Mouse (Mus musculus): ENCODE measurements at regions not wholly inside any gene's neighbourhood (a gene's known extent, or its start where the extent isn't known, plus 50 kb on each side); places are given as distances from the start of the nearest gene placed in this dataset.
A peak's percentile ranks its signal among the peaks of the same experiment; 100 is the strongest.

DNA sequence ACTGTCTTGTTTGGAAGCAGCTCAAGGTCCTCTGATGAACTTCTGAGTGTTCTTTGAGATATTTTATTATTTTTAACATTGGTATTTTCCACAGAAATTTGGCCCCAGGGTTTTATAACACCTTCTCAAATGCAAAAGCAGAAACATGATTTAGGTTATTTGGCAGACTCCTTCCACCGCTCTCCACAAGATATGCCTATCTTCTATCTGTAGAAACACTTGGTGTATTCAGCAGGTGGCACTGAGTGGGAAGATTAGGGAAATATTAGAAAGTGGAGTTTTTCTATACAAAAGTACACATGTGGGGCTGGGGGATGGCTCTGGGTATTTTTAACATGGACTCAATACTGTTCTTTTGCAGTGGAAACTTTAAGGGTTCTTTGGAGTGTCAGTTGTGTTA, 475.3 kb downstream of the Dach1 start:
- H3K9ac ChIP-seq (ENCODE audit: low read length): no peak overlapping the region
- no peak overlapping the region for H3K4me2 ChIP-seq (ENCODE audit: low read depth, severe bottlenecking)
- no peak for ATAC-seq (ENCODE audit: insufficient number of reproducible peaks, low FRiP score, low TSS enrichment, low read depth)
- H3K27me3 ChIP-seq (ENCODE audit: control insufficient read depth, insufficient read depth, low read length): no peaks in the 10 kb centered on the region
- DNase-seq (ENCODE audit: low spot score): no peak
- H3K27ac ChIP-seq (replicated peaks; ENCODE audit: low read depth, low read length): no peak overlapping the region
- 95% methylated on average over 1 of the region's 1 CpGs for WGBS
- H3K9me3 ChIP-seq (ENCODE audit: control insufficient read depth, low read length): no peaks in the 10 kb centered on the region
- no peak overlapping the region for H3K4me3 ChIP-seq (ENCODE audit: low read depth, low read length)
- H3K4me1 ChIP-seq (ENCODE audit: control insufficient read depth, insufficient read depth, low read length): no peaks in the 10 kb centered on the region
- no peaks in the 10 kb centered on the region for H3K36me3 ChIP-seq (ENCODE audit: control insufficient read depth, insufficient read depth, low read length)

DNA sequence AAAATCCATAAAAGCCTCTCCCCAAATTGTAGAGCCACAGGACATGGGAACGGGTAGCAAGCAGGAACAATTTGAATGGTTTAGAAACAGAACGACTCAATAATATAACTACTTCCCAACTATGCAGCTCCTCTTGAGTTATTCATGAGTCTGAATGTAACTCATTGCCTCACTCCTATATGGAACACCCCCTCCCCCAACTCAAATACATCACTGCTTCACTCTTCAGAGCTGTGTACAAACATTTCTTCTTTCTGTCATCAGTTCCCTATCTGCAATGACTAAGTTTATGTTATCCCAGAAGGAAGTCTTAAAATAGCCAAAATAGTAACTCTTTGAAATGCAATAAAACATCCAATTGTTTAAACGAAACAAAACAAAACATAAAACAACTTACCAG, 484.9 kb downstream of the Dach1 start:
- no peak for DNase-seq (ENCODE audit: low spot score)

DNA sequence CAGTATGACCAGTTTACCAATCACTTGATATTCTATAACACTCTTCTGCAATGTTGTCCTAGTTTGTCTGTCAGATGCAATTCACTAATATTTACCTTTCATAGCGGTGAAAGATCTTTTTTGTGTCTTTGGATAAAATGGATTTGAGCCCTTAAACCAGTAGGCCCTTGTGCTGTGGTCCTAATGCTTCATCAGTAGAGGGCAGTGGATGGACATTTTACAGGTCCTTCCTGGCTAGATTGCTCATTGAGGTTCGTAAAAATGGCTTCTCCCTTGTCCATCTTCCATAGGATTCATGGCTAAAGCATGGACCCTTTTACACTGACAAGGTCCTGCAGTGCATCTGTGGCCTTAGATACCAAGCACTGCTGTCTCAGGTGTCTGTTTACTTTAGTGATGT, 501.8 kb downstream of the Dach1 start:
- H3K9ac ChIP-seq (ENCODE audit: low read length): no peak overlapping the region
- no peak overlapping the region for H3K4me3 ChIP-seq (ENCODE audit: low read depth, low read length)
- no peaks in the 10 kb centered on the region for H3K36me3 ChIP-seq (ENCODE audit: control insufficient read depth, insufficient read depth, low read length)
- H3K4me1 ChIP-seq (ENCODE audit: control insufficient read depth, insufficient read depth, low read length): no peaks in the 10 kb centered on the region
- no peak for DNase-seq (ENCODE audit: low spot score)
- WGBS: 74% methylated on average over 2 of the region's 2 CpGs
- no peaks in the 10 kb centered on the region for H3K27me3 ChIP-seq (ENCODE audit: control insufficient read depth, insufficient read depth, low read length)
- H3K27ac ChIP-seq (replicated peaks; ENCODE audit: low read depth, low read length): no peak overlapping the region
- H3K9me3 ChIP-seq (ENCODE audit: control insufficient read depth, low read length): no peaks in the 10 kb centered on the region
- no peak for ATAC-seq (ENCODE audit: insufficient number of reproducible peaks, low FRiP score, low TSS enrichment, low read depth)
- no peak overlapping the region for H3K4me2 ChIP-seq (ENCODE audit: low read depth, severe bottlenecking)

More for the DNA sequence above, 484.9 kb downstream of the Dach1 start:
- no peaks in the 10 kb centered on the region for H3K27me3 ChIP-seq (ENCODE audit: control insufficient read depth, insufficient read depth, low read length)
- ATAC-seq (ENCODE audit: insufficient number of reproducible peaks, low FRiP score, low TSS enrichment, low read depth): no peak
- no peak overlapping the region for H3K9ac ChIP-seq (ENCODE audit: low read length)
- H3K27ac ChIP-seq (replicated peaks; ENCODE audit: low read depth, low read length): no peak overlapping the region
- no peaks in the 10 kb centered on the region for H3K4me1 ChIP-seq (ENCODE audit: control insufficient read depth, insufficient read depth, low read length)
- WGBS: 88% methylated on average over 3 of the region's 3 CpGs
- H3K36me3 ChIP-seq (ENCODE audit: control insufficient read depth, insufficient read depth, low read length): no peaks in the 10 kb centered on the region
- no peak overlapping the region for H3K4me3 ChIP-seq (ENCODE audit: low read depth, low read length)
- no peaks in the 10 kb centered on the region for H3K9me3 ChIP-seq (ENCODE audit: control insufficient read depth, low read length)
- no peak overlapping the region for H3K4me2 ChIP-seq (ENCODE audit: low read depth, severe bottlenecking)

DNA sequence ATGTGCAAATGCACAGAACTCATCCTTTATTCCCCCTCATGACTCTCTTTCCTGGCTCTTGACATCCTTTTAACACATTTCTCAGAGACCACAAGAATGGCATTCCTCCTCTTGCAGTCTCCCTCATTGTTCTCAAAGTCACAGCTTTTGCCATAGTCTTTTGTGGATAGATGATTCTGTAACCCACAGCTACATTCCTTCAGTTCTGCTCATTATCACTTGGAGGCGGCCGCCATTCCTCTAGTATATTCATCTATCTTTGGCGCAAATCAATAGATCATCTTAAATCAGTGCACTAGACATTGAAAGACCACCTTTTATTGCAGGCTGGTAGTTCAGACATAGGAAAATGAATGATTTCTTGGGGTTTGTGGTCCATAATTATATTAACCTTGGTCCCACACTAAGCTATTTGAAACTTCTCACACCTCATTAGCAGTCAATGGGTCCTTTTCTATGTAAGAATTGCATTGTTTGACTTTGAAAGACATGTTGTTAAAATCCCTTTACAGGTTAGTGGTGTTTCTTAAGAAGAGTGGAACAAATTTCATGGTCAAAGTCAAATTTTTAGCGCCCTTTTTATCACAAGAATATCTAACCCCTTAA, 531.3 kb downstream of the Dach1 start:
- Histone ChIP-seq H3K27me3 (ENCODE audit: control insufficient read depth, insufficient read depth, low read length) (no peaks in the 10 kb centered on the region), H3K36me3 (ENCODE audit: control insufficient read depth, insufficient read depth, low read length) (no peaks in the 10 kb centered on the region), H3K4me1 (ENCODE audit: control insufficient read depth, insufficient read depth, low read length) (no peaks in the 10 kb centered on the region), H3K9ac (ENCODE audit: low read length) (no peak overlapping the region), H3K4me3 (ENCODE audit: low read depth, low read length) (no peak overlapping the region), H3K4me2 (ENCODE audit: low read depth, severe bottlenecking) (no peak overlapping the region), H3K27ac (replicated peaks; ENCODE audit: low read depth, low read length) (no peak overlapping the region), H3K9me3 (ENCODE audit: control insufficient read depth, low read length) (no peaks in the 10 kb centered on the region)
- 85% methylated on average over 4 of the region's 4 CpGs for WGBS
- ATAC-seq (ENCODE audit: insufficient number of reproducible peaks, low FRiP score, low TSS enrichment, low read depth): no peak
- no peak for DNase-seq (ENCODE audit: low spot score)

DNA sequence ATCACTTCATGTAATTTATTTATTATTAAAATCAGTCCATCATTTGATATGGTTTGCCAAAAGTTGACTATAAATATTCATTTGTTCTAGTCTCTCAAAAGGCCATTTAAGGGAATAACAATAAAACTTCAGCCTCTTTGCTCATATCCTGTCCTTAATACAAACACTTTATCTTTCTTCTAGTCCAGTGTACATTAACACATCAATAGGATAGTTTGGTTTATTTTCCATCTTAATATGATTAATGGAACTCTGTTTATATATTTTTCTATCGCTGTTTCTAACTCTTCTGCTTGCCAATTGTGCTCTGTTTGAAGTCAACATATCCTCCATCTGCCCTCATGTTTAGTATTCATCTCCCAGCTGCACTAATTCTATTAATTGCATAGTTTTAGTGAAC, 558.1 kb downstream of the Dach1 start:
- ATAC-seq (ENCODE audit: insufficient number of reproducible peaks, low FRiP score, low TSS enrichment, low read depth): no peak
- 83% methylated on average over 1 of the region's 1 CpGs for WGBS

DNA sequence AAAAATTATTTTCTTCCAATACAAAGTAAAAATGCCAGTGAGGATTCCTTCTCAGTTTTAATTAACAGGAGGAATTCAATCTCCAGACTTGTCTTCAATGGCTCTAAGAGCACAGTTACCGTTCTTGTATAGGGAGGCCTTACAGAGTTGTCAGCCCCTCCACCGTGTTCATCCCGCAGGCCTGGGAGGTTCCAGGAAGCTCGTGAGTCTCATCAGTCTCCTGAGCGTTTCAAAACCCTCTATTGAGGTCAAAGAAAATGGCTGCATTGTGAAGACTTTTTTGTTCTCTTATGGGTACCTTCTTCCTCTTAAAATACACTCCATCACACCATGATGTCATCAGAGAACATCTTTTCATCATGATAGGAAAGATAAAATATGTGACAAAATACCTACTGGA, 572.9 kb downstream of the Dach1 start:
- ATAC-seq (ENCODE audit: insufficient number of reproducible peaks, low FRiP score, low TSS enrichment, low read depth) (no peak), DNase-seq (ENCODE audit: low spot score) (no peak)
- no peak overlapping the region for H3K4me2 ChIP-seq (ENCODE audit: low read depth, severe bottlenecking)
- WGBS: 86% methylated on average over 5 of the region's 5 CpGs
- no peaks in the 10 kb centered on the region for H3K9me3 ChIP-seq (ENCODE audit: control insufficient read depth, low read length)
- no peaks in the 10 kb centered on the region for H3K4me1 ChIP-seq (ENCODE audit: control insufficient read depth, insufficient read depth, low read length)
- H3K9ac ChIP-seq (ENCODE audit: low read length): no peak overlapping the region
- H3K27me3 ChIP-seq (ENCODE audit: control insufficient read depth, insufficient read depth, low read length): no peaks in the 10 kb centered on the region
- H3K27ac ChIP-seq (replicated peaks; ENCODE audit: low read depth, low read length): no peak overlapping the region
- H3K4me3 ChIP-seq (ENCODE audit: low read depth, low read length): no peak overlapping the region
- no peaks in the 10 kb centered on the region for H3K36me3 ChIP-seq (ENCODE audit: control insufficient read depth, insufficient read depth, low read length)

More for the DNA sequence above, 558.1 kb downstream of the Dach1 start:
- Histone ChIP-seq H3K4me1 (ENCODE audit: control insufficient read depth, insufficient read depth, low read length) (no peaks in the 10 kb centered on the region), H3K4me2 (ENCODE audit: low read depth, severe bottlenecking) (no peak overlapping the region), H3K9me3 (ENCODE audit: control insufficient read depth, low read length) (no peaks in the 10 kb centered on the region), H3K4me3 (ENCODE audit: low read depth, low read length) (no peak overlapping the region), H3K36me3 (ENCODE audit: control insufficient read depth, insufficient read depth, low read length) (no peaks in the 10 kb centered on the region), H3K27ac (replicated peaks; ENCODE audit: low read depth, low read length) (no peak overlapping the region), H3K9ac (ENCODE audit: low read length) (no peak overlapping the region), H3K27me3 (ENCODE audit: control insufficient read depth, insufficient read depth, low read length) (no peaks in the 10 kb centered on the region)
- no peak for DNase-seq (ENCODE audit: low spot score)

DNA sequence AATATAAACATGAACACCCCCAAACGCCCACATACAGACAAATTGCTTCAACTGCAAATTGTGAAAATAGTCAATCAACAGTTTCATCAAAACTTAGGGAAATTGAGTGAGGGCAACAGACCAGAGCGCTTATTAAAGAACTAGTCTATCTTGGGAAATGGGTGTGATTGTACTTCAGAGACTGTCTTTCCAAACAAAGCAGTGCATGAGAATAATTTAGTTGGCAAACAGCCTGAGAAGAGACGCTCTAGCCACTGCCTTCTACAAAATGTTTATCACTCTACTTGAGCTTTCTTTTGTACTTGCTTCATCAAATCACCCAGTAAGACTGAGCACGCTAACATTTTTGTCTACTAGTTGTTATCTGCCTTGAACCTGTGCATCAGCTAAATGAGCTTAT, 581.0 kb downstream of the Dach1 start:
- H3K4me1 ChIP-seq (ENCODE audit: control insufficient read depth, insufficient read depth, low read length): 0 out of 2 replicates have a peak, but pooled peaks cover 3% of the 10 kb centered on the region
- H3K27ac ChIP-seq (replicated peaks; ENCODE audit: low read depth, low read length): no peak overlapping the region
- no peaks in the 10 kb centered on the region for H3K9me3 ChIP-seq (ENCODE audit: control insufficient read depth, low read length)
- H3K9ac ChIP-seq (ENCODE audit: low read length): no peak overlapping the region
- no peak overlapping the region for H3K4me3 ChIP-seq (ENCODE audit: low read depth, low read length)
- WGBS: 74% methylated on average over 4 of the region's 4 CpGs
- H3K4me2 ChIP-seq (ENCODE audit: low read depth, severe bottlenecking): no peak overlapping the region
- no peaks in the 10 kb centered on the region for H3K36me3 ChIP-seq (ENCODE audit: control insufficient read depth, insufficient read depth, low read length)
- no peak for DNase-seq (ENCODE audit: low spot score)
- no peaks in the 10 kb centered on the region for H3K27me3 ChIP-seq (ENCODE audit: control insufficient read depth, insufficient read depth, low read length)
- no peak for ATAC-seq (ENCODE audit: insufficient number of reproducible peaks, low FRiP score, low TSS enrichment, low read depth)

DNA sequence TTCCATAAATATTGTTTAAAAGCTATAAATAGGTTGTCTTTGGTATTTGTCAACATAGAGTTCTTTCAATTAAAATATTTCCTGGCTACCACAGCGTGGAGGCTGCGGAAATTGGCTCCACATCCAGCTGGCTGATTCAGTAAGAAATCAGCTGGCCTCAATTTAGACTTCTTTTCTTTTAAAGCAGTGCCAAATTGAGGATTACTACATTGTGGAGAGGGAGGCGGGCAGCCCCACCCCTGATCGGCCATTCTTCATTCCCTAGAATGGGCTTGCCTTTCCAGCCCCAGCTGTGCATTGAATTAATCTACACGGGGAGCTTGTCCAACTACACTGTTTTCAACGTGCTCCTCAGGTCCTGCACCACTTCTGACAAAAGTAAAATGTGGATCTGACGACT, 581.4 kb downstream of the Dach1 start:
- no peak overlapping the region for H3K9ac ChIP-seq (ENCODE audit: low read length)
- WGBS: 13% methylated on average over 7 of the region's 7 CpGs
- H3K4me3 ChIP-seq (ENCODE audit: low read depth, low read length): no peak overlapping the region
- H3K4me1 ChIP-seq (ENCODE audit: control insufficient read depth, insufficient read depth, low read length): 0 out of 2 replicates have a peak, but pooled peaks cover 3% of the 10 kb centered on the region
- peak; percentile 73; the same call in 1 of the 2 replicates for ATAC-seq (ENCODE audit: insufficient number of reproducible peaks, low FRiP score, low TSS enrichment, low read depth)
- H3K9me3 ChIP-seq (ENCODE audit: control insufficient read depth, low read length): no peaks in the 10 kb centered on the region
- H3K4me2 ChIP-seq (ENCODE audit: low read depth, severe bottlenecking): no peak overlapping the region
- peak; percentile 67 for DNase-seq (ENCODE audit: low spot score)
- no peak overlapping the region for H3K27ac ChIP-seq (replicated peaks; ENCODE audit: low read depth, low read length)
- no peaks in the 10 kb centered on the region for H3K36me3 ChIP-seq (ENCODE audit: control insufficient read depth, insufficient read depth, low read length)
- H3K27me3 ChIP-seq (ENCODE audit: control insufficient read depth, insufficient read depth, low read length): no peaks in the 10 kb centered on the region

DNA sequence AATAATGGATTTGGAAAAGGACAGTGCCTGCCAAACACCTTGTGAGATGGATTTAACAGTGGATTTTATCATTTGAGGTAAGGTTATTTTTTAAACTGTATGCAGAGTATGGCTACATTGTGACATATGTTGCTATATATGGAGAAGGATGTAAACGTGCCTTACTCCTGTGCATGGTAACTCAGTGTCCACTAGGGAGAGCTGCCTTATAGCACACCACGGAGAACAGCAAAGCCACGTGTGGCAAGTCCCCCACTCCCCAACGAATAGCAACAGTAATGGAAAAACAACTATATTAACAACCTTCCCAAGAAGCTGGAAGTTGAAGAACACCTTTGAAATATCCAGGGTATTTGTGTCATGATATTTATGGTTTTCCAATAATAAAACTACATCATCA, 582.6 kb downstream of the Dach1 start:
- Histone ChIP-seq H3K9ac (ENCODE audit: low read length) (no peak overlapping the region), H3K27me3 (ENCODE audit: control insufficient read depth, insufficient read depth, low read length) (no peaks in the 10 kb centered on the region), H3K4me1 (ENCODE audit: control insufficient read depth, insufficient read depth, low read length) (0 out of 2 replicates have a peak, but pooled peaks cover 3% of the 10 kb centered on the region), H3K27ac (replicated peaks; ENCODE audit: low read depth, low read length) (no peak overlapping the region), H3K36me3 (ENCODE audit: control insufficient read depth, insufficient read depth, low read length) (no peaks in the 10 kb centered on the region), H3K9me3 (ENCODE audit: control insufficient read depth, low read length) (no peaks in the 10 kb centered on the region), H3K4me3 (ENCODE audit: low read depth, low read length) (no peak overlapping the region), H3K4me2 (ENCODE audit: low read depth, severe bottlenecking) (no peak overlapping the region)
- ATAC-seq (ENCODE audit: insufficient number of reproducible peaks, low FRiP score, low TSS enrichment, low read depth) (peak; percentile 82; the same call in 1 of the 2 replicates), DNase-seq (ENCODE audit: low spot score) (peak; percentile 42)
- WGBS: 20% methylated on average over 4 of the region's 4 CpGs
